Mouse (Mus musculus) A20 (cell line): ENCODE results near the gene Maml3.
A peak's percentile ranks its signal among the peaks of the same experiment; 100 is the strongest.

ENCODE experiments used
- DNase-seq: peaks from one replicate; pipeline ENCODE4 v3.0.0-alpha.2; 2011; ENCODE audit warnings: low read depth, low spot score

The Maml3 gene

DNA sequence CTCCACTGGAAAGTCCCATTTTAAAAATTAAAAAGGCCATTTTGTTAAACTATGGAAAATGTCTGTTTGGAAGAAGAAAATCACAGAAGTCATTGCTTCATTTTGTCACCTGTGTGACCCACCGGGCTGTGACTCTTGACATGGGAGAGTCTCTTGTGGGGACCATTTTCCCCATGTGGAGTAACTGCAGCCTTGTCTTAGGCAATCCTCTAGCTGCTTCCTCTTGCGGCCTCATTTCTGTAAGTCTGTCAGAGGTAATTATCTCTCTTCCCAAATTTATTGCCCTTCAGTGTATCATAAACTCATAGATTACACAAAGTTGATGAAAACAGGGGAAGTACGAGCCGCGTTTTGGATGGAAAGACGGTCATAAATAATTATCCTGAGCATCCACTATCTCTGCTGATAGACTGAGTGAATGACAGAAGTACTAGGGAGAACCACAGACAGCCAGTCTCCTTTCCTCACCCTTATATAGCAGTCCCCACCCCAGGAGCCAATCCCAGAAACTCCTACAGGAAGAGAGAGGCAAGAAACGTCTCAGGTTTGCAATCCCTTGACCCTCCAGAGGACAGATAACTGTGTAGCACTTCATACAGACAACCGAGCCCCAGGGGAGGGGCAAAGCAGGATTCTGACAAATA, 14.5 kb downstream of the Maml3 start:
- DNase-seq, result no peak

DNA sequence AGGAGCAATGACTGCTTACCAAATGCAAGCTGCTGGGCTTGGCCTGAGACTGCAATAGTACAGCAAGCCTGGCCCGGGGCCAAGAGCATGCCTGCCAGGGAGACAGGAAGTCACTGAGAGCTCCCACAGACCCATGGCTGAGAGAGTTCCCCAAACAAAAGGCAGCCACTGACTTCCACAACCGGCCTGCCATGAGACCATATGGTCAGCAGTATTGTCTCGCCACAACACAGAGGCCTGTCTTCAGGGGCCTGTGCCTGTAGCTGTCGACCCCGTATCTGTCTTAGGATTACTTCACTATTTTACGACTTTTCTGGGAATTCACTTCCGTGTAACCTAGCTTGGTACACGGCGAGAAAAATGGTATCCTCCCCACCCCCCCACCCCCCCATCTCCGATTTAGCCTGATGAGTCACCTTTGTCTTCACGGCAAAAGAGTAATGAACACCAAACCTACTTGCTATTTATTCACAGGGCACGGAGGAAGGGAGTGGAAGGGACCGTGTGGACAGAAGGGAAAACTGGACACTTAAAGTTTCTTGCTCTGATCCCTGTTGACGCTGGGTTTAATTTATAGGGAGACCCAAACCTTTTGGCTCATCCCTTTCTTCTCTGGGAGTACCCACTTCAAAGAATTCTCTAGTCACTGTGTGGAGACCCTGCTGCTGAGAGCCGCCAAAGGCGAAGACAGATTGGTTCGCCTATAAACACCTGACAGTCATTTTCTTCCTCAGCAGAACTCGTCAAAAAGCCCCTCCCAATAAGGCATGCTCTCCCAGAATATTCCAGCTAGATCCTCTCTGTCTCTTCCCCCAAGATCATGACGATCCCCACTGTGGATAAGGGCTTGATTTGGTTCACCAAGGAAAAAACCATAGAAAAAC, 16.2 kb downstream of the Maml3 start:
- no peak for DNase-seq

DNA sequence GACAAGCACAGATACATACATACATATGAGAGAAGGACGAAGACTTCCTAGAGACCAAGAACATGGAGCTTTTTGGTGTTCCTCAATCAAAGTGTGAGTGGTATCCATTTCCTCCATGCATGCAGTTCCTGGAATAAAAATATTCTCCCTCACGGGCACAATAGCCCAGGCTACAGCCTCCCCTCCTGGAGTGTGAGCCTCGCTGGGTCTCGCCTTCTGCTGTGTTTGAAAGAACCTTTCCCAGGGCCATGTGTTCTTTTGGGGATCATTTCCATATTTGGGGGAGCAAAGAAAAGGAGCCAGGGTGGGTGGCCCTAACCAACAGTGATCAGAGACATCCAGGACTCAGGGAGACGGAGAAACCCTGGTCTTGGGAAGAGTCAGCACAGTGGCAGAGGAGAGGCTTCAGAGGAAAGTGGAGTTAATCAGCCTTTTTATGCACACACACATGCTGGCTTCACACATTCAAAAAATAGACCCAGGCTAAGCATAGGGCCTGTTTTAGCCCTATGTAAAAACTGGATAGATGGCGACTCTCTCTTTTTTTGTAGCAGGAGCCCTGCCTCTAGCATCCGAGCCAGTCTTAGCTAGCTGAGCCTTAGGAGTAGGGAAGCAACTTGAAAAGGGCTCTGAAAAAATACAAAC, 17.1 kb downstream of the Maml3 start:
- no peak for DNase-seq

DNA sequence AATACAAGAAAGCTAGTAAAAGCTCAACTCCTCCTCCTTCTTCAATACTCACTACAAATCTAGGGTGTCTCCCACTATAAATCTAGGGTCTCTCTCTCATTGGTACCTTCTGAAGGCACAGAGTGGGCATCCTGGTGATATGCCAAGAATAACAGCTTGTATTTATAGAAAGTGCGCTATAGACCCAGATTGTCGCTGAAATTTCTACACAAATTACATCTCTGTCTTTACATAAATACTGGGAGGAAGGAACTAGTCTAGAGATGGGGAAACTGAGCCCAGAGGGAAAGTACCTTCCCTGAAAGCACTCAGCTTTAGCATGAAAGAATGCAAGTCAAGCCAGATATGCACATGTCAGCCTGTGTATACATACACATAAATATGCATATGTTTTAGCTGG, 26.1 kb downstream of the Maml3 start:
- no peak for DNase-seq

DNA sequence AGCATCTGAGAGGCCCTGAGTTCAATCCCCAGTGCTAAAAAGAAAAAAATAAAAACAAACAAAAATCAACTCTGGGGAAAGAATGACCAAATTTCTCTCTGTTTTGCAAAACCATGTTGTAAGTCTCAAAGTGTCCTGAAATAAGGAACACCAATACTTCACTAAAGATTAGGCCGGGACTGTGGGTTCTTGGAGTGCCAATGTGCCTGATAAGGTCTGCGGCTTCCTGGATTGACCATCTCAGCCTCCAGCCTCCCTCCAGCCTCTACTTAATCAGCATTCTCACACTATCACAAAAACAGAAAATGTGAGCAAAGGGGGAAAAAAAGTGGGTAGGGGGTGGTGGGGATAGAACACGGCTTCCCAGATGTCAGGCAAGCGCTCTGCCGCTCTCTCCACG, 30.9 kb downstream of the Maml3 start:
- DNase-seq, result no peak

DNA sequence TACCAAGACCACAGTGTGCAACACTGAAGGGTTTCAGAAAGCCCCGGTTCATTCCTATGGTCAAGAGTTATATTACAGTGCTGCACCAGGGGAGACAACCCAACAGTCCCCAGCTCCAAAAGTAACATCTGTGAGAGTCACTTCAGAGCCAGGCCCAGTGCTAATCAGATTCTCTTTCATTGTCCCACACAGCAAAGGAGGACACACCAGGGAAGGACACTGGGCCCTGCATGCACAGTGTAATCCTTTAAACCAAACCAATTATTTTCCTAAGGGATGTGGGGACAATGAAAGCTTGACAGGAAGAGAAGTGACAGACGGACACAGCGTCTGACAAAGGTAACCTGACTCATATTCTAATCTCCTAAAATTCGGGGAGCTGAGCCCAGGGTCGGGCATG, 32.9 kb downstream of the Maml3 start:
- DNase-seq, result no peak

DNA sequence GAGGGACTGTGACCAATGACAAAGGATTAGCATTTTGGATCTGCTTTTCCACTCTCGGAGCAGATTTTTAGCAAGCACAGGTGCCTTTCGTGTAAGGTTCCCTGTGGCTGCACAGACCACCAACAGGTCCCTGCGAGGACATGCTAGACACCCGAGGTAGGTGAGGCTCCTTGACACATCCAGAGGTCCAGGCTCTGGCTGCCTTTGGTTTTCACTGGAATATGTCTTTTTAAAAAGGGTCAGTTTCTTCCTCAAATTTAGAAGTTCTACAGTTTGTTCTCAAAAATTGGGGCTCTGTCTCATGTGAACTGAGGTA, 34.8 kb downstream of the Maml3 start:
- DNase-seq, result no peak

DNA sequence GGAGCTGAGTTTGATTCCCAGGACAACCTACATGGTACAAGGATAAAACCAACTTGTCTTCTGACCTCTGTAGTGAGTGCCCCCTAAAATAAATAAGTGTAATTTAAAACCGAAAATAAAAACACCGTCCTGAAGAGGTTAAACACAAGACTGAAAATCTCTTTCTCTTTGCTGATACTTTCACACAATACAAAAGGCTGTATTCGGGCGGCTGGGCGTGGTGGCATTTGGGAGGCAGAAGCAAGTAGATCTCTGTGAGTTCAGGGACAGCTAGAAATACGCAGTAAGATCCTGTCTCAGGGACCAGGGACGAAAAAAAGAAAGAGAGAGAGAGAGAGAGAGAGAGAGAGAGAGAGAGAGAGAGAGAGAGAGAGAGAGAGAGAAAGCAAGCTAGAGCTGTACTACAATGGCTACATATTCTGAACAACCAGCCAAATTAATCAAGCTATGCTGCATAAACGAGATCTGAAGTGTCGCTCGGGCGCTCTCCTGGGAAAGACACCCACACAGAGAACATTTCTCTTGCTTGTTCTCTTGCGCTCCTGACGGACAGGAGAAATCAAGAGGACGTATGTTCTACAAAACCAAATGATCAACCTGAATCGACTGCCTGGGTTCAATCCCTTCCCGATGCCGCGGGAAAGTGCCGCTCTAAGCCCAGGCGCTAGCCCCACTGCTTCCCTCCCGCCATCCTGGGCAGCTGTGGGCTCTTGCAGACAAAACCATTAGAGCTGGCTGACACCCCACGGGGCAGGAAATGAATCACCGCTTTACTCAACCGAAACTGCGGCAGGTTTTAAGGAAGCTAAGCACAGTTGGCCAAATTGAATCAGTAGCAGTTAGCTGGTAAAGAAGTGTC, 35.3 kb downstream of the Maml3 start:
- peak; percentile 79 for DNase-seq

DNA sequence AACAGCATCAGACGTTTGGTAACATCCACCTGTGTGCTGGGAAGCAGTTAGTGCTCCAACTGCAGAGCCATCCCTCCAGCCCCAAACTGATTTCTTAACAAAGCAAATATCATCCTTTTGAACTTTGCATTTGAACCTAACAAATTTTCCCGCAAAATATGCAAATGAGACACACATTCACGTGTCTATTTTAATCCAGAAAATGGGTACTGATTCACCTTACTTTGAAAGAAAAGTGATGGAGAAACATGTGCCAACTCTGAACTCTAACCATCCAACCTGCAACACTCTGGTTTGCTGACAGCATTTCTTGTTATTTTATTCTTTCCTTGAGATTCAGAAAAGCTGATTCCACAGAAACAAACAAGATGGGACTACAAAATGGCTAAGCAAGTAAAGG, 36.0 kb downstream of the Maml3 start:
- DNase-seq, result no peak

DNA sequence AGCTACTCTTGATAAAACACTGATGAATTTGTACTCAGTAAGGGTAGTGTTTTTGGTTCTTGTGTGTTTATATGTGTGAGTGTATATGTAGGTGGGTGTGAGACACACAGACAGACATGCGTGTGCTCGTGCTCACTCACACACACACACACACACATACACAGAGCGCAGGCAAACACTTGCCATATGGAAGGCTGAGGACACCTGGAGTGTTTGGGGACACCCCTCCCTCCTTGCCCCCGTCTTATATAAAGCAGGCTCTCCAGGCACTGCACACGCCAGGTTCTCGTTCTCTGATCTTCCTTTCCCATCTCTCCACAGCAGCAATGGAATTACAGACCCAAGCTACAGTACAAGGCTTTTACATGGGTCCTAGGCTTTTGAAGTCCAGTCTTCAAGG, 37.7 kb downstream of the Maml3 start:
- no peak for DNase-seq

DNA sequence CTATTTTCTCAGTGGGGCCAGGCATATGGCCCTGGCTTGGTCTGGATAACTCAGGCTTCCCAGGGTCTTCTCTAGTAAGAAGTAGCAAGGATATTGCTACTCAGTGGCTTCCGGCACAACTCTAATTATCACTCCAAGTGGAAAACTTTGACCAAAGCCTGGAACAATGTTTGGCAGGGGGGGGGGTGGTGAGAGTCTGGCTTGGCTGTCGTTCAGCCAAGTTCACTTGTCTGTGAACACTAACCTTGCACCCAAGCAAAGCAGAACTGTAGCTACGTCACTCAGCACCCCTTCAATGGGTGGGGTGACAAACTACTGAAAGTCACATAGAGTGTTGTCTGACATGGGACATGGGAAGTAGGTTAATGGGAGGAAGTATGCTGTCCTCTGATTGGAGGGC, 38.7 kb downstream of the Maml3 start:
- no peak for DNase-seq

DNA sequence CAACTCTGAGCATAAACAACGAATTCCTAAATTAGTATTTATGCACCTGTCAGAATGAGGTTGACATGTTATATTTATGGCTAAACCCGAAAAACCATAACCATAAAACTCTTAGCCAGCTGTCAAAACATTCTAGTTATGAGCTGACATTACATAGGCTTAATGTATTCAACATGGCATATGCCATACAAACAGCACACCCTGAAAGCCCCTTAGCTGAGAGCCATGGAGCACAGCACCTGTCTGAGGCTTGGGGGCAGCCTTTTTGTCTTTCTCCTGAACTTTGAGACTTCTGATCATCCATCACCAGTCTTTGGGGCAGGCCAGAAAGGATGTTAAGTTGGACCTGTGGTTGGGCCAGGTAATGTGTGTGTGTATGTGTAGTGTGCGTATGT, 41.6 kb downstream of the Maml3 start:
- DNase-seq, result no peak

DNA sequence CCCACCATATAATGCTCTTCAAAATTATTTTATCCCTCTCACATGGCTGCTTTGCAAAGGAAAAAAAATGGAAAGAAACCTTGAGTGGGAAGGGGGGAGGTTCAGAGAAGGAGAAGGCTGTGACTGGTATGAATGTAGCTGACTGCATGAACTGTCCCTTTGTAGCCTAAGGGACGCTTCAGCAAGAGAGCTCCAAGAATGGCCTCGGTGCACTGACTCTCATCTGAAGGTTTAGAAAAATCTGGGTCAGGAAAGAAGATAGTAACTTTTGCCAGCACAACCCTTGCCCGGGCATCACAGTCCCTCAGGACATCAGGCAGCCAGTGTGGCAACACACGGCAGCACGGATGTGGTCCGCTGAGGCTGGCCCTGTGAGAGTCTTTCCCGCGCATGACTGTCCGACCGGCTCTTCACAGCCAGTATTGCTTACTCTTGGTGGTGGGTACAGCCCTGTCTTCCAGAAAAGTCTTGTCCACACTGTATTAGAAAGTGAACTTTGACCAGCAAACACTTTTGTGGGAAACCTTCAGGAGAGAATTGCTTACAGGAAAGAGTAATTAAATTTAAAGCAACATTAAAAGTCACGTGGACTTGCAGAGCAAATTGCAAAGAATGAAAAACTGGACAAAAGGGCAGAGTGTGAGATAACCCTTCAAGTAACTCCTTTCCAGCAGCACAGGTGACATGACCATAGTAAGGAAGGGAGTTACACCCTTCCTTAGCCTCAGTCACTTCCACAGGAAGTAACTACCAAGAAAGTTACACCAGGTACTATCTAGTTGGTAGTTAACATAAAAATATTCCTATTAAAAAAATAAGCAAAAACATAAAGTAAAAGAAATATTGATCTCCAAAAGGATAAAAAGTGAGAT, 42.3 kb downstream of the Maml3 start:
- no peak for DNase-seq

DNA sequence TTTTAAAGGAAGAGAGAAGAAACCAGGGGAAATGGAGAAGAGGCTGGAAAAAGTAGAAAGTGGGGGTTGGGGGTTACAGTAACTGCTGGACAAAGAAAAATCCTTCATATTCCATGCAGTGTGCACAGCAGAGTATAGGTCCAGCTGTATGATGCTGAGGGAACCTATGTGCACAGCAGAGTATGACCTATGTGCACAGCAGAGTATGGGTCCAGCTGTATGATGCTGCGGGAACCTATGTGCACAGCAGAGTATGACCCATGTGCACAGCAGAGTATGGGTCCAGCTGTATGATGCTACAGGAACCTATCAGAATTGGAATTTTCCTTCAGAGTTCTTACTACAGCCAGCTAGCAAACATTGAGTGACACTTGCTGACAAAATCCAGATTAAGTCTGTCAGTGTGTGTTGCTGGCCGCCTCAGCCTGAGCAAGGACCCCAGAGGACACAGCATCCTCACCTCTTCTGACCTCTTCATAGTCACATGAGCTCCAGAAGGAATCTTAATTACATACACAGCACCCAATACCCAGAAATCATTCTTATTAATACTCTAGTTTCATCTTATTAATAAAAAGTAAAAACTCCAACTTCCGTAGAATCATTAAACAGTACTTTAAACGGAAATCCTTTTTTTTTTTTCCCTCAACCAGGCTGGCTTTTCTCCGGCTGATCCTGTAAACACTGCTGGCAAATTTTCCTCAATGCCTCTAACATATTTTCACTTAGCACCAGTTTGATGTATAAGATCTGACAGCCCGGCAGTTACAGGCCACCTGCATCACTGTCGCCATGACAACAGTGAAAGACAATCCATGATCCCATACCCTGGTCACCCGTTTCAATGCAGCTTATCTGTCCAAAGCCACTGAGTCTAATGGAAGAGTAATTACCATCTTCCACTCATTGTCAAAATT, 43.1 kb downstream of the Maml3 start:
- DNase-seq, result no peak

DNA sequence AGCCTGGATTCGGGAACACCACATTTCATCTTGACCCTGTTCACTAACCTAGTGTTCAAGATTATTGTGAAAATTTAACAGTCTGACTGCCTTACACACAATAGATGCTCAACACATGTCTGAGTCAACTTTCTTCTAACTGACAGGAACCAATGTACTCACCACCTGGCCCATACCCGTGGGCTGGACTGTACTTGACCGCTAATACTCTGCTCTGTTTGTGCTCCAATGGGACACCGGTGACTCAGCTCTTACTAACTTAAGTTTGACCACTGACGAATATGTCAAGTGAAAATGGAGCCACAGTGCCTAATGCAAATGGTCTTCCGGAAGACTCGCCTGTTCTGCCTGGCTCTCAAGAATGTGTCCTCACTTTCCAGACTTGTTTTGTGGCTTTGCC, 44.0 kb downstream of the Maml3 start:
- no peak for DNase-seq

DNA sequence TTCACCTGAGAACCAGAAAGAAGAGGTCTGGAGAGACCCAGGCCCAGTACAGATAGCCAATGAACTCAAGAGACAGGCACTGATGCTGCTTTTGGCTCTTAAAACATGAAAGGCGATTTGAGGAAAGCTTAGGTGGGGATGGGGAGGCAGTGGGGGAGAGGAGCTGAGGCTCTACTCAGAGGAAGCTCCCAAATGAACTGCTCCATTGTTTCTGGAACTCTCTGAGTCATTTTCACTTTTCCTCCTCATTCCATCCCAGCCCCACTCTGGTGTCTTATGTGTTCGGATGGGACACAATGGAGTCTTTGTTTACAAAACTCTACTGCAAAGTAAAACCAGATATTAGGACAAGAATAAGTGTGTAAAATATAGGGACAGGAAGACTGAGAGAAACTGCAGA, 53.1 kb downstream of the Maml3 start:
- no peak for DNase-seq

DNA sequence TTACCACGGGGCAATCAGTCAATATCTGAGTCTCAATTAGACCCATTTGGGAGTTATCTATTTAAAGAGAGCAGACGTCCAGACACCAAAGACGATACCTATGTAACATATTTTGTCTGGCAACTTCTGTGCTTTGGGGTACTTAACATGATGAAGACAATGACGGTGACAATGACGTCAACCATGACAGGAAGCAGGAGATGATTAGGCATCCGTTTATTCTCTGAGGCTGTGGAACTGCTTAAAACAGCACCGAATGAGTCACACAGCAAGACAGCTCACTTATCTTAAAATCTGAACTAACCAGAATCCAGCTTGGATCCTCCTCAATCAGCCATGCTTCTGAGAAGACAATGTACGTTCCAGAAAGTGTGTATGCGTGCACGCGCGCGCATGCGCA, 56.8 kb downstream of the Maml3 start:
- no peak for DNase-seq

DNA sequence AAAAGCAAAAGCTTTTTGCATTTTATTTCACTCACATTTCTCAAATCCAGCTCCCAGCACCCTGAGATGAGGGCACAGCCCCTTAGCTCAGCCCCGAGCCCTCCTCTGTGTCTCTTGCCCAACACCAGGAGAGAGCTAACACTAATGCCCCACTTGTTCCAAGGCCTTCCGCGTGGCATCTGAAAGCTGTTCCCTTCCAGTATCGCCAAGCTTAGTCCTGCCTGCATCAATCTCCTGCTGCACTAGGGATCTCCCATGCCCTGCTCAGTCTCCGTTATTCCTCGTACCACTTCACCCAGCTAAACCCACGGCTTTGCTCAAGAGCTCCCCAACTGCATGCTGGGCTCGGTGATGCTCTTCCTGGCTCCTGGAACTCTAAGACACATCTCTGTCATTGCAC, 57.3 kb downstream of the Maml3 start:
- DNase-seq, result no peak

DNA sequence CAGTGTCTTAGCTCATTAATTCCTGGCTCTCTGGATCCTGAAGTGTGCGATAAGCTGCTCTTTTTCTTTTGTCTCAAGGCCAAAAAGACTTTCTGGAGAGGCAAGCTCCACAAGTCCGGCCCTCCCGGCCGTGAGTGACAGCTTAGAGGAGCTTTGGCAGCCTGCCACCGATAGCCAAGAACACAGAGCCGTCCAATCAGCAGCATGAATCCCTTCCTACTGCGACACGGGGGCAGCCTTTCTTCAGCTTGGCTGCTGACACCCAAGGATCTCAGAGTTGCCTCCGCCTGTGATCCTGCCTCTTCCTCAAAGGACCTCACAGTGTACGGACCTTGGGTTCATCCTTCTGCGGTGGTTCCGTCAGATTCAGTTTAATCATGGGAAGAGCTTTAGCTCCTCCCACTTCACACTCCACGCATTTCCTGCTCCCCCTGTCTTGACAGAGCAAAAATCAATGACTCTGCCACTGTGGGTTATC, 57.9 kb downstream of the Maml3 start:
- DNase-seq, result no peak
